Mouse (Mus musculus) colon, adult 2 months (tissue): ENCODE measurements around the gene Gtf2h5. TPM values are rescaled to one million over a fixed set of nuclear protein-coding genes. Genes with fewer than 3 reads are reported as not detected.

Experiments used
- polyA plus RNA-seq: library from polyadenylated mRNA; depleted of rRNA; stranded (reverse); fragments of >200 nt; gene quantifications from 2 replicates; pipeline ENCODE4 v1.2.3, GENCODE M21; 2012; rRNA removed

The Gtf2h5 gene
- polyA plus RNA-seq = 6.1 and 6.9 TPM in 2 replicates

GRCm38 (mm10) chr17:6079287-6080122 is at the start of gene Gtf2h5, which contains the start of gene Serac1:
Gene Gtf2h5 (plus strand): TSS chr17:6079786.
Gene Serac1 (minus strand): TSS chr17:6079741.

GRCm38 (mm10) chr17:6106361-6107014 is 26.9 kb downstream of the Gtf2h5 start, which contains the start of gene Tulp4:
Gene Tulp4 (plus strand): TSS chr17:6106437.

Other genes starting within 250 kb of the Gtf2h5 start
- 33.2 and 37.5 TPM in 2 replicates for gene Snx9, start 238.5 kb upstream of the Gtf2h5 start, polyA plus RNA-seq
- gene Synj2, start 138.5 kb upstream of the Gtf2h5 start, polyA plus RNA-seq = 13.7 and 14.5 TPM in 2 replicates
- gene Serac1, start within 50 bp of the Gtf2h5 start, polyA plus RNA-seq = 2.2 and 2.6 TPM in 2 replicates
- gene Tulp4, start 26.7 kb downstream of the Gtf2h5 start, polyA plus RNA-seq = 52.9 and 57.0 TPM in 2 replicates
- gene Tmem181a, start 177.1 kb downstream of the Gtf2h5 start, polyA plus RNA-seq = 24.9 and 37.2 TPM in 2 replicates
- 2.4 and 3.1 TPM in 2 replicates for gene Dynlt1a, start 237.7 kb downstream of the Gtf2h5 start, polyA plus RNA-seq